In the genomic region with DNA sequence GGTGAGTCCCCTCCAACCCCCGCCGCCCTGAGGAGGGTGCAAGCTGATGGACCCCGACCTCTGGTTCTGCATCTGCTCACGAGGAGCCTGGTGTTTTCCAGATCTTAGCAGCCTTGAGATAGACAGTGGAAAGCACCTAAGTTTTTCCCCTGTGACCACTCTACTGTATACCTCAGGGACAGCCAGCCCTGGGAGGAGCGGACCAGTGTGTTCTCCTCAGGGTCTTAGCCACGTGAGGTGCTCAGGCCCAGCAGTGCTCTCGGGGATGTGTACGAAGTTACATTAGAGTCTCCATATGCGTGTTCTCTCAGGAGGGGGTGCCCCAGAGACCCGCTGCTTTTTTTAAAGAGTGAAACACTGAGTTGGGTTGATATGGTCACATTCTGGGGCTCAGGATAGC, we compare ENCODE assay signal across 29 mouse cellular contexts.
"Had no signal": no experiment of that assay in that cellular context is flagged by ENCODE, and none has a peak within 500 bp of the region (broad histone marks: within the 10 kb centered on the region; RNA-seq: fewer than 3 reads in every experiment).

No protein-coding gene starts in this region.

- DNase-seq: left cerebral cortex, postnatal 4 days; liver; liver, embryonic 13.5 days; liver, postnatal 0 days; lung, adult 18-20 months; lung, adult 2 months; lung, embryonic 14.5 days; lung, postnatal 10 days; lung, postnatal 14 days; lung, postnatal 36 days; lung, postnatal 4 days; midbrain, embryonic 14.5 days had no signal

- H3K4me3 ChIP-seq: limb, embryonic 10.5 days; limb, embryonic 12.5 days; limb, embryonic 13.5 days; limb, embryonic 15.5 days; liver, embryonic 12.5 days; liver, embryonic 13.5 days; liver, embryonic 15.5 days; lung, embryonic 15.5 days; megakaryocyte, embryonic 14.5 days; midbrain, embryonic 10.5 days; midbrain, embryonic 12.5 days; midbrain, embryonic 13.5 days; midbrain, embryonic 15.5 days; myocyte had no signal

- H3K27ac ChIP-seq: limb, embryonic 10.5 days; limb, embryonic 12.5 days; limb, embryonic 13.5 days; limb, embryonic 15.5 days; liver, embryonic 12.5 days; liver, embryonic 13.5 days; liver, embryonic 14.5 days; liver, embryonic 15.5 days; lung, embryonic 15.5 days; macrophage; midbrain, embryonic 10.5 days; midbrain, embryonic 12.5 days; midbrain, embryonic 13.5 days; midbrain, embryonic 15.5 days had no signal

- H3K9ac ChIP-seq: limb, embryonic 12.5 days; limb, embryonic 13.5 days; limb, embryonic 15.5 days; liver, embryonic 12.5 days; liver, embryonic 13.5 days; liver, embryonic 14.5 days; liver, embryonic 15.5 days; liver, postnatal 0 days; lung, embryonic 14.5 days; lung, embryonic 15.5 days; midbrain, embryonic 12.5 days; midbrain, embryonic 13.5 days; midbrain, embryonic 15.5 days had no signal

- H3K4me1 ChIP-seq: limb, embryonic 12.5 days; limb, embryonic 13.5 days; liver, embryonic 12.5 days; liver, embryonic 13.5 days; lung, embryonic 15.5 days had no signal

- H3K4me2 ChIP-seq: limb, embryonic 12.5 days; limb, embryonic 13.5 days; limb, embryonic 15.5 days; liver, embryonic 11.5 days; liver, embryonic 12.5 days; liver, embryonic 13.5 days; liver, embryonic 15.5 days; lung, embryonic 14.5 days; lung, embryonic 15.5 days; midbrain, embryonic 11.5 days; midbrain, embryonic 12.5 days; midbrain, embryonic 13.5 days; midbrain, embryonic 15.5 days had no signal

- H3K27me3 ChIP-seq: limb, embryonic 12.5 days; limb, embryonic 13.5 days; limb, embryonic 15.5 days; liver, embryonic 12.5 days; liver, embryonic 13.5 days; liver, embryonic 15.5 days; lung, embryonic 15.5 days; megakaryocyte, embryonic 14.5 days; midbrain, embryonic 12.5 days; midbrain, embryonic 13.5 days; midbrain, embryonic 15.5 days had no signal

- H3K9me3 ChIP-seq: limb, embryonic 10.5 days; limb, embryonic 12.5 days; limb, embryonic 13.5 days; limb, embryonic 15.5 days; liver, embryonic 12.5 days; liver, embryonic 13.5 days; liver, embryonic 15.5 days; lung, embryonic 15.5 days; megakaryocyte, embryonic 14.5 days; midbrain, embryonic 10.5 days; midbrain, embryonic 12.5 days; midbrain, embryonic 13.5 days; midbrain, embryonic 15.5 days had no signal
